Mouse (Mus musculus): ENCODE data around the gene Ppp1r13b. TPM values are rescaled to one million over a fixed set of nuclear protein-coding genes. Genes with fewer than 3 reads are reported as not detected.

Ppp1r13b gene
- total and polyA plus RNA-seq, 3 experiments: 0.42 to 2.0 (median 0.64) TPM

- Histone ChIP-seq H3K27me3 (replicated peaks) (no peaks in the 10 kb centered on the region), H3K9ac (ENCODE audit: insufficient read depth, low read depth) (no peak overlapping the region), H3K36me3 (replicated peaks in 1 of 2; ENCODE audit: control insufficient read depth in 1 of 2, insufficient read depth in 1 of 2, low read length in 1 of 2) (no peaks in the 10 kb centered on the region), H3K27ac (ENCODE audit: insufficient read depth, low read depth) (no peak overlapping the region), H3K4me1 (ENCODE audit: control insufficient read depth in 1 of 2, insufficient read depth in 2 of 2) (peaks cover 3 to 21% of the 10 kb centered on the region in 2 experiments), H3K79me2 (replicated peaks; ENCODE audit: control insufficient read depth, extremely low read depth, insufficient read depth, poor library complexity, severe bottlenecking) (no peaks in the 10 kb centered on the region), H3K9me3 (replicated peaks; ENCODE audit: low read length) (peaks cover 3% of the 10 kb centered on the region), H3K4me3 (replicated peaks in 1 of 3; ENCODE audit: low read depth in 2 of 3, low read length in 2 of 3, poor library complexity in 1 of 3) (no peak overlapping the region), H3K4me2 (ENCODE audit: insufficient read depth, low read depth, poor library complexity, severe bottlenecking) (no peak overlapping the region)
- dilution Hi-C loops (cut with MboI; ENCODE audit: extremely low pct_ligation_motif_present, extremely low pct_unique_long_range_greater_than_20kb, low sequenced_read_pairs) (no loop called here), in situ Hi-C loops (cut with MboI; ENCODE audit: low pct_ligation_motif_present, low pct_unique_long_range_greater_than_20kb, low sequenced_read_pairs) (loop anchor here (10.0 kb wide), 1 partner anchor 108 kb away; no protein-coding TSS in a partner anchor)
- DNase-seq (ENCODE audit: extremely low read depth): peak; percentile 27
- TF ChIP-seq ETS1 (conservative IDR thresholded peaks at IDR 0.05; ENCODE audit: low read depth, low read length) (peak; percentile 51), ZMIZ1 (IDR thresholded peaks at IDR 0.05; ENCODE audit: low read depth, low read length) (no peak), TCF12 (IDR thresholded peaks at IDR 0.05; ENCODE audit: low read depth, low read length) (peak; percentile 30; the same call in 1 of the 2 replicates), ZKSCAN1 (IDR thresholded peaks at IDR 0.05; ENCODE audit: borderline replicate concordance, low read depth, low read length) (no peak), IRF4 (IDR thresholded peaks at IDR 0.05; ENCODE audit: low read depth, low read length) (no peak)
These were observed 54.9 kb downstream of the Ppp1r13b start for GRCm38 (mm10) chr12:111853011-111853436.

- Histone ChIP-seq H3K36me3 (replicated peaks in 1 of 2; ENCODE audit: control insufficient read depth in 1 of 2, insufficient read depth in 1 of 2, low read length in 1 of 2) (no peaks in the 10 kb centered on the region), H3K4me1 (ENCODE audit: control insufficient read depth in 1 of 2, insufficient read depth in 2 of 2) (peaks cover 3 to 21% of the 10 kb centered on the region in 2 experiments), H3K4me2 (ENCODE audit: insufficient read depth, low read depth, poor library complexity, severe bottlenecking) (no peak overlapping the region), H3K27ac (ENCODE audit: insufficient read depth, low read depth) (no peak overlapping the region), H3K79me2 (replicated peaks; ENCODE audit: control insufficient read depth, extremely low read depth, insufficient read depth, poor library complexity, severe bottlenecking) (no peaks in the 10 kb centered on the region), H3K4me3 (replicated peaks in 1 of 3; ENCODE audit: low read depth in 2 of 3, low read length in 2 of 3, poor library complexity in 1 of 3) (no peak overlapping the region), H3K9ac (ENCODE audit: insufficient read depth, low read depth) (no peak overlapping the region), H3K27me3 (replicated peaks) (no peaks in the 10 kb centered on the region), H3K9me3 (replicated peaks; ENCODE audit: low read length) (peaks cover 3% of the 10 kb centered on the region)
- DNase-seq (ENCODE audit: extremely low read depth): no peak
- in situ Hi-C loops (cut with MboI; ENCODE audit: low pct_ligation_motif_present, low pct_unique_long_range_greater_than_20kb, low sequenced_read_pairs) (loop anchor here (10.0 kb wide), 1 partner anchor 107 kb away; no protein-coding TSS in a partner anchor), dilution Hi-C loops (cut with MboI; ENCODE audit: extremely low pct_ligation_motif_present, extremely low pct_unique_long_range_greater_than_20kb, low sequenced_read_pairs) (no loop called here)
- TF ChIP-seq GABPA (IDR thresholded peaks at IDR 0.05; ENCODE audit: insufficient replicate concordance, low read depth, low read length) (no peak), RCOR1 (conservative IDR thresholded peaks at IDR 0.05; ENCODE audit: low read depth, low read length) (no peak), NRF1 (IDR thresholded peaks at IDR 0.05; ENCODE audit: low read depth, low read length) (no peak), SIN3A (IDR thresholded peaks at IDR 0.05; ENCODE audit: low read length) (no peak), MXI1 (IDR thresholded peaks at IDR 0.05; ENCODE audit: low read depth, low read length) (no peak)
These were observed 56.2 kb downstream of the Ppp1r13b start for GRCm38 (mm10) chr12:111851745-111852144.

GRCm38 (mm10) chr12:111851235-111851634 is 56.7 kb downstream of the Ppp1r13b start:
- H3K9me3 ChIP-seq (replicated peaks; ENCODE audit: low read length): peaks cover 3% of the 10 kb centered on the region
- dilution Hi-C loops (cut with MboI; ENCODE audit: extremely low pct_ligation_motif_present, extremely low pct_unique_long_range_greater_than_20kb, low sequenced_read_pairs) (no loop called here), in situ Hi-C loops (cut with MboI; ENCODE audit: low pct_ligation_motif_present, low pct_unique_long_range_greater_than_20kb, low sequenced_read_pairs) (loop anchor here (10.0 kb wide), 1 partner anchor 106 kb away; no protein-coding TSS in a partner anchor)
- no peak overlapping the region for H3K27ac ChIP-seq (ENCODE audit: insufficient read depth, low read depth)
- H3K36me3 ChIP-seq (replicated peaks in 1 of 2; ENCODE audit: control insufficient read depth in 1 of 2, insufficient read depth in 1 of 2, low read length in 1 of 2): no peaks in the 10 kb centered on the region
- no peak overlapping the region for H3K4me2 ChIP-seq (ENCODE audit: insufficient read depth, low read depth, poor library complexity, severe bottlenecking)
- TF ChIP-seq CTCF (conservative IDR thresholded peaks at IDR 0.05 in 1 of 2, IDR thresholded peaks at IDR 0.05 in 1 of 2; ENCODE audit: low read depth in 2 of 2, low read length in 2 of 2) (peak in 1 of 2 experiments; percentile 54; a peak in 3 of 4 replicates), SMC3 (IDR thresholded peaks at IDR 0.05; ENCODE audit: low read depth, low read length) (peak; percentile 51), RAD21 (IDR thresholded peaks at IDR 0.05; ENCODE audit: low read depth, low read length) (peak; percentile 32), TCF12 (IDR thresholded peaks at IDR 0.05; ENCODE audit: low read depth, low read length) (no peak)
- no peaks in the 10 kb centered on the region for H3K27me3 ChIP-seq (replicated peaks)
- H3K9ac ChIP-seq (ENCODE audit: insufficient read depth, low read depth): no peak overlapping the region
- peak; percentile 17 for DNase-seq (ENCODE audit: extremely low read depth)
- H3K79me2 ChIP-seq (replicated peaks; ENCODE audit: control insufficient read depth, extremely low read depth, insufficient read depth, poor library complexity, severe bottlenecking): no peaks in the 10 kb centered on the region
- peaks cover 3 to 21% of the 10 kb centered on the region in 2 experiments for H3K4me1 ChIP-seq (ENCODE audit: control insufficient read depth in 1 of 2, insufficient read depth in 2 of 2)
- no peak overlapping the region for H3K4me3 ChIP-seq (replicated peaks in 1 of 3; ENCODE audit: low read depth in 2 of 3, low read length in 2 of 3, poor library complexity in 1 of 3)

Data from CH12.LX (cell line).